Mouse (Mus musculus): Measurements from ENCODE around the gene Olfr1253. TPM values are rescaled to one million over a fixed set of nuclear protein-coding genes. Genes with fewer than 3 reads are reported as not detected.

Olfr1253 gene
- total RNA-seq (2023; ENCODE audit: inconsistent age) = not detected in 4 replicates

GRCm38 (mm10) chr2:89756990-89757389 lies at the start of gene Olfr1253:
TSS of gene Olfr1253 (minus strand) at chr2:89757090.

GRCm38 (mm10) chr2:89793519-89793918 lies 36.6 kb upstream of the Olfr1253 start, which contains the start of gene Olfr1254:
TSS of gene Olfr1254 (minus strand) at chr2:89793619.

DNA sequence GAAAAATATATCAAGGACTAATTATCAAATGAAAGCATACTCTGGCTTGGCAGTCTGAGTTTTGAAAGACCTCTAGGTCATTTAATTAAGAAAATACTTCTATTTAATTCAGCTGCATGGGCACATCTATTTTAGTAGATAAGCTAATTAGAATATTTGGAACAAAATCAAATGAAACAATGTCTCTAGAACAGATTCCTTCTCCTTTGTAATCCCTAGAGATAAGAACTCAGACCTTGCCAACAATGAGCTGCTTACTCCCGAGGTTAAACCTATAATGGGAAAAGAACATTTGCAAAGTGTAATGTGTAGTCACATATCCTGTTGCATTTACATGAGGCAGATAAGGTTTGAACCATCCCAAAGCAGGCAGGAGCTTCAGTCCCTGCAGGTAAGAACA lies 32.0 kb downstream of the Olfr1253 start, which contains the start of gene Olfr1252:
Gene Olfr1252, minus strand, starts transcription at position 101 of the 400 bp plus-strand sequence.

Other genes with a start within 250 kb of the Olfr1253 start
- gene Olfr1243, start 225.6 kb downstream of the Olfr1253 start, total RNA-seq (2023; ENCODE audit: inconsistent age) = not detected in 4 replicates
- not detected in 4 replicates for gene Olfr1245, start 178.6 kb downstream of the Olfr1253 start, total RNA-seq (2023; ENCODE audit: inconsistent age)
- gene Olfr1246, start 163.9 kb downstream of the Olfr1253 start, total RNA-seq (2023; ENCODE audit: inconsistent age) = not detected in 4 replicates
- 0.12 TPM in 1 of 4 replicates, not detected in the others for gene Olfr1247, start 143.0 kb downstream of the Olfr1253 start, total RNA-seq (2023; ENCODE audit: inconsistent age)
- gene Olfr1248, start 138.8 kb downstream of the Olfr1253 start, total RNA-seq (2023; ENCODE audit: inconsistent age) = not detected in 4 replicates
- not detected in 4 replicates for gene Olfr1249, start 122.1 kb downstream of the Olfr1253 start, total RNA-seq (2023; ENCODE audit: inconsistent age)
- gene Olfr1250, start 95.6 kb downstream of the Olfr1253 start, total RNA-seq (2023; ENCODE audit: inconsistent age) = not detected in 4 replicates
- not detected in 4 replicates for gene Olfr1251, start 85.2 kb downstream of the Olfr1253 start, total RNA-seq (2023; ENCODE audit: inconsistent age)
- gene Olfr1252, start 32.1 kb downstream of the Olfr1253 start, total RNA-seq (2023; ENCODE audit: inconsistent age) = not detected in 4 replicates
- gene Olfr1254, start 36.5 kb upstream of the Olfr1253 start, total RNA-seq (2023; ENCODE audit: inconsistent age) = not detected in 4 replicates
- gene Olfr1255, start 55.0 kb upstream of the Olfr1253 start, total RNA-seq (2023; ENCODE audit: inconsistent age) = not detected in 4 replicates
- not detected in 4 replicates for gene Olfr1256, start 84.5 kb upstream of the Olfr1253 start, total RNA-seq (2023; ENCODE audit: inconsistent age)
- not detected in 4 replicates for gene Olfr48, start 91.1 kb upstream of the Olfr1253 start, total RNA-seq (2023; ENCODE audit: inconsistent age)
- gene Olfr1257, start 121.3 kb upstream of the Olfr1253 start, total RNA-seq (2023; ENCODE audit: inconsistent age) = not detected in 4 replicates
- not detected in 4 replicates for gene Olfr1258, start 170.2 kb upstream of the Olfr1253 start, total RNA-seq (2023; ENCODE audit: inconsistent age)
- gene Olfr1259, start 191.6 kb upstream of the Olfr1253 start, total RNA-seq (2023; ENCODE audit: inconsistent age) = not detected in 4 replicates
- not detected in 4 replicates for gene Olfr1260, start 217.2 kb upstream of the Olfr1253 start, total RNA-seq (2023; ENCODE audit: inconsistent age)
- gene Olfr1261, start 234.1 kb upstream of the Olfr1253 start, total RNA-seq (2023; ENCODE audit: inconsistent age) = not detected in 4 replicates
- not detected in 4 replicates for gene Olfr1262, start 243.1 kb upstream of the Olfr1253 start, total RNA-seq (2023; ENCODE audit: inconsistent age)